In genomic region chr5:9093490-9093889, GRCm38 (mm10) we compare ENCODE assay signal across 22 mouse cellular contexts. TPM values are rescaled to one million over a fixed set of nuclear protein-coding genes. Genes with fewer than 3 reads are reported as not detected.
DNase-seq lines count a peak whose midpoint lies in the region; ATAC-seq and TF ChIP-seq lines count a peak whose summit lies in the region.
"Had no signal": no experiment of that assay in that cellular context is flagged by ENCODE, and none has a peak within 500 bp of the region (broad histone marks: within the 10 kb centered on the region; RNA-seq: fewer than 3 reads in every experiment).

No protein-coding gene starts in this region.

- TF ChIP-seq CTCF in CH12.LX (conservative IDR thresholded peaks at IDR 0.05 in 1 of 2, IDR thresholded peaks at IDR 0.05 in 1 of 2; ENCODE audit: low read depth in 2 of 2, low read length in 2 of 2) = no peak

- peak; percentile 91 for ATAC-seq in granulocyte monocyte progenitor cell, adult 5-6 weeks (replicated peaks; ENCODE audit: poor library complexity, severe bottlenecking)
- ATAC-seq in megakaryocyte progenitor cell, adult 5-6 weeks (replicated peaks; ENCODE audit: poor library complexity) = peak; percentile 75
- ATAC-seq in kidney, embryonic 15.5 days (replicated peaks; ENCODE audit: low FRiP score) = no peak
- ATAC-seq: forebrain, embryonic 13.5 days; forebrain, embryonic 16.5 days; hindbrain, embryonic 16.5 days; intestine, embryonic 15.5 days had no signal

- in situ Hi-C loops in CH12.LX (cut with MboI; ENCODE audit: low pct_ligation_motif_present, low pct_unique_long_range_greater_than_20kb, low sequenced_read_pairs) = no loop called here

- TF ChIP-seq EP300 in CH12.LX (IDR thresholded peaks at IDR 0.05; ENCODE audit: low read length) = 0 out of 2 replicates have a peak, but pooled peaks have one; percentile 4

- H3K4me3 ChIP-seq in CH12.LX (replicated peaks in 1 of 3; ENCODE audit: low read depth in 2 of 3, low read length in 2 of 3, poor library complexity in 1 of 3) = no peak overlapping the region
- no peak overlapping the region for H3K4me3 ChIP-seq in kidney, embryonic 15.5 days (replicated peaks)
- H3K4me3 ChIP-seq: forebrain, embryonic 10.5 days; forebrain, embryonic 13.5 days; gastrocnemius, adult 2 months; heart, adult 2 months; hindbrain, embryonic 13.5 days; intestine, embryonic 15.5 days had no signal

- TF ChIP-seq POLR2A in CH12.LX (IDR thresholded peaks at IDR 0.05; ENCODE audit: low read depth, low read length) = no peak

- no peak for DNase-seq in CH12.LX (ENCODE audit: extremely low read depth)
- no peak for DNase-seq in left cerebral cortex, postnatal 36 days (ENCODE audit: low spot score in 2 of 2)
- no peak for DNase-seq in urinary bladder, adult 2 months (ENCODE audit: low spot score)
- DNase-seq: adrenal gland, adult 8-10 months; adrenal gland, postnatal 25 days; cerebellum, adult 11-12 months; cerebellum, adult 8-10 months; cerebellum, postnatal 10 days; cerebellum, postnatal 36 days; gastrocnemius, adult 2 months; gastrocnemius, postnatal 14 days; heart, adult 2 months had no signal

- no peak overlapping the region for H3K9ac ChIP-seq in CH12.LX (ENCODE audit: insufficient read depth, low read depth)
- no peak overlapping the region for H3K9ac ChIP-seq in kidney, embryonic 15.5 days
- H3K9ac ChIP-seq: forebrain, embryonic 13.5 days; hindbrain, embryonic 13.5 days; intestine, embryonic 15.5 days had no signal

- H3K4me1 ChIP-seq in CH12.LX (ENCODE audit: control insufficient read depth in 1 of 2, insufficient read depth in 2 of 2) = peaks cover 25 to 50% of the 10 kb centered on the region in 2 experiments
- H3K4me1 ChIP-seq in kidney, embryonic 15.5 days = no peaks in the 10 kb centered on the region
- H3K4me1 ChIP-seq: forebrain, embryonic 10.5 days; forebrain, embryonic 13.5 days; hindbrain, embryonic 13.5 days; intestine, embryonic 15.5 days had no signal

- H3K27ac ChIP-seq in CH12.LX (ENCODE audit: insufficient read depth, low read depth) = no peak overlapping the region
- no peak overlapping the region for H3K27ac ChIP-seq in kidney, embryonic 15.5 days
- H3K27ac ChIP-seq: forebrain, embryonic 10.5 days; forebrain, embryonic 13.5 days; gastrocnemius, adult 2 months; heart, adult 2 months; hindbrain, embryonic 13.5 days; intestine, embryonic 15.5 days had no signal

- peaks cover 17% of the 10 kb centered on the region for H3K9me3 ChIP-seq in CH12.LX (replicated peaks; ENCODE audit: low read length)
- H3K9me3 ChIP-seq in kidney, embryonic 15.5 days (replicated peaks) = peaks cover 5% of the 10 kb centered on the region; the same call in 1 of the 2 replicates
- H3K9me3 ChIP-seq: hindbrain, embryonic 13.5 days; intestine, embryonic 15.5 days had no signal

- intact Hi-C loops in left cerebral cortex, postnatal 36 days (cut with DNase I) = no loop called here

- dilution Hi-C loops in CH12.LX (cut with MboI; ENCODE audit: extremely low pct_ligation_motif_present, extremely low pct_unique_long_range_greater_than_20kb, low sequenced_read_pairs) = no loop called here

- WGBS in kidney, embryonic 15.5 days = 82% methylated on average over 4 of the region's 4 CpGs

- no peaks in the 10 kb centered on the region for H3K79me2 ChIP-seq in CH12.LX (replicated peaks; ENCODE audit: control insufficient read depth, extremely low read depth, insufficient read depth, poor library complexity, severe bottlenecking)

- H3K4me2 ChIP-seq in CH12.LX (ENCODE audit: insufficient read depth, low read depth, poor library complexity, severe bottlenecking) = no peak overlapping the region
- no peak overlapping the region for H3K4me2 ChIP-seq in kidney, embryonic 15.5 days
- H3K4me2 ChIP-seq: forebrain, embryonic 13.5 days; heart, embryonic 11.5 days; hindbrain, embryonic 13.5 days; intestine, embryonic 15.5 days had no signal

- H3K27me3 ChIP-seq in CH12.LX (replicated peaks) = no peaks in the 10 kb centered on the region
- H3K27me3 ChIP-seq in kidney, embryonic 15.5 days = no peaks in the 10 kb centered on the region
- H3K27me3 ChIP-seq: forebrain, embryonic 13.5 days; hindbrain, embryonic 13.5 days; intestine, embryonic 15.5 days had no signal

- H3K36me3 ChIP-seq in CH12.LX (replicated peaks in 1 of 2; ENCODE audit: control insufficient read depth in 1 of 2, insufficient read depth in 1 of 2, low read length in 1 of 2) = no peaks in the 10 kb centered on the region
- no peaks in the 10 kb centered on the region for H3K36me3 ChIP-seq in kidney, embryonic 15.5 days
- H3K36me3 ChIP-seq: forebrain, embryonic 10.5 days; hindbrain, embryonic 13.5 days; intestine, embryonic 15.5 days had no signal

- no peak for TF ChIP-seq RAD21 in CH12.LX (IDR thresholded peaks at IDR 0.05; ENCODE audit: low read depth, low read length)

TF ChIP-seq in CH12.LX, 34 proteins besides CTCF, POLR2A, EP300 and RAD21:
- TF ChIP-seq E2F4 (IDR thresholded peaks at IDR 0.05; ENCODE audit: insufficient replicate concordance, low read depth, low read length) = no peak
- TF ChIP-seq UBTF (IDR thresholded peaks at IDR 0.05; ENCODE audit: low read depth, low read length) = no peak

RNA-seq across cellular contexts. Expression of gene Tmem243, which starts 7.0 kb away (rescaled TPM):
- 56.2 and 74.7 TPM in 2 replicates for total RNA-seq in CH12.LX (2012; rRNA removed)
- total RNA-seq in CH12.LX (2014; rRNA removed) = 102 and 107 TPM in 2 replicates
- 70.6 and 87.0 TPM in 2 replicates for polyA plus RNA-seq in CH12.LX (2012; ENCODE audit: insufficient read length, low read depth)
- total RNA-seq in granulocyte monocyte progenitor cell, adult 5-6 weeks (2014; fragmentation: Nextera tagmentation) = 11.2 and 17.3 TPM in 2 replicates
- 19.2 and 26.2 TPM in 2 replicates for total RNA-seq in granulocyte monocyte progenitor cell, adult 5-6 weeks (2017)
- 30.1 and 30.4 TPM in 2 replicates for total RNA-seq in megakaryocyte progenitor cell, adult 5-6 weeks (2015)
- total RNA-seq in megakaryocyte progenitor cell, adult 5-6 weeks (2017) = 18.3 and 19.9 TPM in 2 replicates
- 10 to 100 TPM; 11.2 to 12.6 TPM for total RNA-seq in left cerebral cortex, postnatal 36 days (2021)
- polyA plus RNA-seq in kidney, embryonic 15.5 days (2015; fragmentation: Nextera tagmentation; extraction: Ambion mirVana) = 20.7 and 21.6 TPM in 2 replicates
- polyA plus RNA-seq in urinary bladder, adult 2 months (2012; rRNA removed) = 24.8 and 28.8 TPM in 2 replicates
